32 mouse cellular contexts compared by ENCODE assay signal in the genomic region with DNA sequence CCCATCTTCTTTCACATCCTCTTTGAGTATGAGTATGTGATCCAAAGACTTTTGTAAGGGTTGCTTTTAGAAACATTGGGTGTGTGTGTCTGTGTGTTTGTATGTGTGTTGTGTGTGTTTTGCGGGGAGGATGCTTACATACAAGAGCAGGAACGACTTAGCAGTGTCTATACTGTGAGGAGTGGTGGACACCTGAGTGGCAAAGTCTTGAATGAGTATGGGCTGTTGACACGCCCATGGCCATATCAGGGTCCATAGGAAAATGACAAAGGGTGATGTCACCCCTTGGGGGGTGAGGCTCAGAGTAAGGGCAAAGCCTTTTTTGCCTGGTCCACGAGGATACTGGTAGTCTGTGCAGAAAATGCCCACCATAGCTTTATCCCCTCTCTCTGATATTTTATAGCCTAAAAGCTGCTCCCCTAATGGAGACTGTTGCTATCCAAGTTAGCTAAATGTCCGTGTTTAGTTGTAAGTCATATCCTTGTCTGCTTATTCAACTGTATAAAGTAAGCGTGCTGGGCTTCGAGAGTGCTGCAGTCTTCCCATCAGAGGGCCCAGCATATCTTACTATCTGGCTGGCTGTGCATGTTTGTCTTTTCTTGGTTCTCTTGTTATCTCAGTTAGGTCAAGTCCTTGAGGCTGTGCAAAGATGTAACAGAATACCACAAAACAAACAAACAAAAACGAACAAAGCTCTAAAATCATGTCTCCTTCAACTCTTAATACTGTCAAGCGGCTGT.
DNase-seq lines count a peak whose midpoint lies in the region; ATAC-seq and TF ChIP-seq lines count a peak whose summit lies in the region.
"Had no signal": no experiment of that assay in that cellular context is flagged by ENCODE, and none has a peak within 500 bp of the region (broad histone marks: within the 10 kb centered on the region; RNA-seq: fewer than 3 reads in every experiment).

No protein-coding gene starts in this region.

- no peaks in the 10 kb centered on the region for H3K9me3 ChIP-seq in intestine, embryonic 15.5 days
- H3K9me3 ChIP-seq in intestine, postnatal 0 days (ENCODE audit: control insufficient read depth): no peaks in the 10 kb centered on the region
- no peaks in the 10 kb centered on the region for H3K9me3 ChIP-seq in stomach, embryonic 16.5 days (replicated peaks; ENCODE audit: control insufficient read depth, low read length)
- no peaks in the 10 kb centered on the region for H3K9me3 ChIP-seq in stomach, postnatal 0 days (ENCODE audit: control insufficient read depth, low read length)
- H3K9me3 ChIP-seq in liver, embryonic 15.5 days (replicated peaks): no peaks in the 10 kb centered on the region
- H3K9me3 ChIP-seq: forebrain, embryonic 13.5 days; hindbrain, embryonic 12.5 days; limb, embryonic 12.5 days; neural tube, embryonic 13.5 days; stomach, embryonic 15.5 days had no signal

- no peaks in the 10 kb centered on the region for H3K36me3 ChIP-seq in intestine, embryonic 15.5 days
- no peaks in the 10 kb centered on the region for H3K36me3 ChIP-seq in intestine, postnatal 0 days (ENCODE audit: control insufficient read depth, insufficient read depth)
- no peaks in the 10 kb centered on the region for H3K36me3 ChIP-seq in stomach, embryonic 16.5 days (ENCODE audit: control insufficient read depth, insufficient read depth, low read length)
- no peaks in the 10 kb centered on the region for H3K36me3 ChIP-seq in stomach, postnatal 0 days (ENCODE audit: control insufficient read depth, insufficient read depth, low read length)
- peaks cover 91% of the 10 kb centered on the region for H3K36me3 ChIP-seq in liver, embryonic 15.5 days (replicated peaks)
- H3K36me3 ChIP-seq: hindbrain, embryonic 12.5 days; limb, embryonic 12.5 days; neural tube, embryonic 13.5 days; stomach, embryonic 15.5 days had no signal

- 0 out of 2 replicates have a peak, but pooled peaks cover 4% of the 10 kb centered on the region for H3K4me1 ChIP-seq in intestine, embryonic 15.5 days (replicated peaks)
- H3K4me1 ChIP-seq in intestine, postnatal 0 days (replicated peaks; ENCODE audit: control insufficient read depth, insufficient read depth, low read length): peaks cover 6% of the 10 kb centered on the region; the same call in 1 of the 2 replicates
- H3K4me1 ChIP-seq in stomach, embryonic 16.5 days (ENCODE audit: control insufficient read depth, insufficient read depth, low read length): no peaks in the 10 kb centered on the region
- H3K4me1 ChIP-seq in stomach, postnatal 0 days (replicated peaks; ENCODE audit: control insufficient read depth, insufficient read depth): no peaks in the 10 kb centered on the region
- H3K4me1 ChIP-seq in liver, embryonic 15.5 days (replicated peaks): peaks cover 80% of the 10 kb centered on the region
- H3K4me1 ChIP-seq: forebrain, embryonic 13.5 days; hindbrain, embryonic 12.5 days; limb, embryonic 12.5 days; stomach, embryonic 15.5 days had no signal

- no peak for TF ChIP-seq CTCF in intestine, postnatal 0 days (IDR thresholded peaks at IDR 0.05; ENCODE audit: low read depth)
- TF ChIP-seq CTCF in stomach, postnatal 0 days (IDR thresholded peaks at IDR 0.05; ENCODE audit: low read depth): no peak

- no peak for DNase-seq in stomach, postnatal 0 days (ENCODE audit: low spot score)
- no peak for DNase-seq in thymus, postnatal 36 days
- DNase-seq in heart, postnatal 4 days: no peak
- DNase-seq: adrenal gland, postnatal 14 days; cerebellum, adult 11-12 months; cerebellum, postnatal 10 days; gastrocnemius, postnatal 14 days; heart, postnatal 14 days; kidney, adult 9 months; kidney, postnatal 25 days; lung, adult 18-20 months; lung, postnatal 4 days; retina, postnatal 1 day; right cerebral cortex, postnatal 25 days; thymus, adult 18-20 months; thymus, postnatal 25 days had no signal

- no peak overlapping the region for H3K27ac ChIP-seq in intestine, embryonic 15.5 days
- H3K27ac ChIP-seq in intestine, postnatal 0 days (ENCODE audit: low read depth, low read length): no peak overlapping the region
- H3K27ac ChIP-seq in stomach, embryonic 16.5 days (ENCODE audit: low read length): no peak overlapping the region
- H3K27ac ChIP-seq in stomach, postnatal 0 days (replicated peaks): no peak overlapping the region
- no peak overlapping the region for H3K27ac ChIP-seq in liver, embryonic 15.5 days (replicated peaks)
- H3K27ac ChIP-seq: forebrain, embryonic 13.5 days; hindbrain, embryonic 12.5 days; hindbrain, postnatal 0 days; left cerebral cortex, adult 2 months; limb, embryonic 12.5 days; neural tube, embryonic 13.5 days; stomach, embryonic 15.5 days had no signal

- H3K4me2 ChIP-seq in intestine, embryonic 15.5 days (replicated peaks): no peak overlapping the region
- H3K4me2 ChIP-seq in intestine, postnatal 0 days (replicated peaks; ENCODE audit: low read depth): no peak overlapping the region
- H3K4me2 ChIP-seq in stomach, embryonic 16.5 days (ENCODE audit: low read depth, low read length): no peak overlapping the region
- no peak overlapping the region for H3K4me2 ChIP-seq in stomach, postnatal 0 days (replicated peaks; ENCODE audit: low read depth)
- peak overlapping the region; percentile 1 for H3K4me2 ChIP-seq in liver, embryonic 15.5 days
- H3K4me2 ChIP-seq: forebrain, embryonic 13.5 days; hindbrain, embryonic 12.5 days; limb, embryonic 12.5 days; midbrain, embryonic 11.5 days; neural tube, embryonic 13.5 days; stomach, embryonic 15.5 days had no signal

- no peak overlapping the region for H3K9ac ChIP-seq in intestine, embryonic 15.5 days
- no peak overlapping the region for H3K9ac ChIP-seq in intestine, postnatal 0 days (ENCODE audit: low read depth, low read length)
- no peak overlapping the region for H3K9ac ChIP-seq in stomach, embryonic 16.5 days (ENCODE audit: low read length)
- H3K9ac ChIP-seq in stomach, postnatal 0 days (ENCODE audit: low read length): no peak overlapping the region
- H3K9ac ChIP-seq in liver, embryonic 15.5 days: no peak overlapping the region
- H3K9ac ChIP-seq: forebrain, embryonic 13.5 days; hindbrain, embryonic 12.5 days; limb, embryonic 12.5 days; neural tube, embryonic 13.5 days; stomach, embryonic 15.5 days had no signal

- peak; percentile 42 for ATAC-seq in intestine, embryonic 15.5 days
- ATAC-seq in intestine, postnatal 0 days: no peak
- ATAC-seq in stomach, embryonic 16.5 days (ENCODE audit: insufficient read depth, low FRiP score): 0 out of 2 replicates have a peak, but pooled peaks have one; percentile 7
- no peak for ATAC-seq in stomach, postnatal 0 days (ENCODE audit: low FRiP score, low TSS enrichment)
- peak; percentile 30 for ATAC-seq in liver, embryonic 15.5 days (ENCODE audit: insufficient read depth)
- ATAC-seq in monocyte, adult 5-6 weeks (replicated peaks; ENCODE audit: insufficient number of reproducible peaks, low FRiP score, low TSS enrichment, poor library complexity, severe bottlenecking): peak; percentile 40; the same call in 1 of the 2 replicates
- ATAC-seq: forebrain, embryonic 13.5 days; hindbrain, postnatal 0 days; intestine, embryonic 16.5 days; lung, postnatal 0 days had no signal

- no peak for TF ChIP-seq EP300 in stomach, postnatal 0 days (optimal IDR thresholded peaks at IDR 0.05)

- H3K27me3 ChIP-seq in intestine, embryonic 15.5 days (replicated peaks): no peaks in the 10 kb centered on the region
- no peaks in the 10 kb centered on the region for H3K27me3 ChIP-seq in intestine, postnatal 0 days (replicated peaks; ENCODE audit: control insufficient read depth, insufficient read depth, low read length)
- no peaks in the 10 kb centered on the region for H3K27me3 ChIP-seq in stomach, embryonic 16.5 days (ENCODE audit: control insufficient read depth, insufficient read depth, low read length)
- H3K27me3 ChIP-seq in stomach, postnatal 0 days (ENCODE audit: control insufficient read depth, insufficient read depth, low read length): no peaks in the 10 kb centered on the region
- H3K27me3 ChIP-seq in liver, embryonic 15.5 days: no peaks in the 10 kb centered on the region
- H3K27me3 ChIP-seq: forebrain, embryonic 13.5 days; hindbrain, embryonic 12.5 days; limb, embryonic 12.5 days; neural tube, embryonic 13.5 days; stomach, embryonic 15.5 days had no signal

- WGBS in intestine, embryonic 15.5 days: 77% methylated on average over 9 of the region's 9 CpGs
- WGBS in intestine, postnatal 0 days: 61% methylated on average over 9 of the region's 9 CpGs
- WGBS in stomach, embryonic 16.5 days: 68% methylated on average over 9 of the region's 9 CpGs
- 72% methylated on average over 9 of the region's 9 CpGs for WGBS in stomach, postnatal 0 days
- WGBS in liver, embryonic 15.5 days (ENCODE audit: insufficient replicate concordance): 53% methylated on average over 9 of the region's 9 CpGs

- no peak overlapping the region for H3K4me3 ChIP-seq in intestine, embryonic 15.5 days (replicated peaks)
- no peak overlapping the region for H3K4me3 ChIP-seq in intestine, postnatal 0 days (ENCODE audit: low read depth, low read length)
- no peak overlapping the region for H3K4me3 ChIP-seq in stomach, embryonic 16.5 days (replicated peaks; ENCODE audit: low read length)
- H3K4me3 ChIP-seq in stomach, postnatal 0 days (ENCODE audit: low read depth, low read length): no peak overlapping the region
- no peak overlapping the region for H3K4me3 ChIP-seq in liver, embryonic 15.5 days (replicated peaks)
- H3K4me3 ChIP-seq: erythroblast, embryonic 14.5 days; forebrain, embryonic 13.5 days; hindbrain, embryonic 12.5 days; left cerebral cortex, adult 2 months; limb, embryonic 12.5 days; neural tube, embryonic 13.5 days; stomach, embryonic 15.5 days had no signal

Comparison
In these comparisons a context has a peak if more than half of its experiments do, and no peak if none do; other contexts are left out.
1. ATAC-seq: peak in intestine, embryonic 15.5 days (single experiment), stomach, embryonic 16.5 days (single experiment), liver, embryonic 15.5 days (single experiment) and monocyte, adult 5-6 weeks (single experiment); none in intestine, postnatal 0 days (single experiment) and stomach, postnatal 0 days (single experiment).